Comparison of ENCODE assay signal across 22 mouse cellular contexts in the genomic region with DNA sequence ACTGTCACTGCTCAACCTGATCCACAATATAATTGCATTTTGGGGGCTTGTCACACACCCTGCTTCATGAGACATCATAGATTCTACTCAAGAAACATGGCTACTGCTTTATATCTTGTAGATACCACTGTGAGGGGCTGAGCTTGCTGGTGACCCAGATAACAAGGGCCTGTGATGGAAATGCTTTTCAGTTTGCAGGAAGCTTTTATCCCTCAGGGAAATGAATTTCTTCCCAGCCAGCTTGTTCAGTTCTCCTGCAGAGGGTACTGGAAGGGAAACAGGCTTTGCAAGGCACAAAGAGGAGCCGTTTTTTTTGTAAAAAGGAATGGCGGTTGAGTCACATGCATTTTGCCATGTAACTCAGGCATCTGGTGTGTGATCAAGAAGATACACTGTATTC.
DNase-seq lines count a peak whose midpoint lies in the region; ATAC-seq and TF ChIP-seq lines count a peak whose summit lies in the region.
"Had no signal": no experiment of that assay in that cellular context is flagged by ENCODE, and none has a peak within 500 bp of the region (broad histone marks: within the 10 kb centered on the region; RNA-seq: fewer than 3 reads in every experiment).

No protein-coding gene starts in this region.

- no peak overlapping the region for H3K4me2 ChIP-seq in intestine, embryonic 14.5 days (ENCODE audit: low read length)
- no peak overlapping the region for H3K4me2 ChIP-seq in intestine, embryonic 16.5 days (ENCODE audit: low read depth, low read length)
- H3K4me2 ChIP-seq in neural tube, embryonic 13.5 days, result no peak overlapping the region
- no peak overlapping the region for H3K4me2 ChIP-seq in neural tube, embryonic 15.5 days
- no peak overlapping the region for H3K4me2 ChIP-seq in stomach, postnatal 0 days (replicated peaks; ENCODE audit: low read depth)
- H3K4me2 ChIP-seq: embryonic facial prominence, embryonic 13.5 days; embryonic facial prominence, embryonic 15.5 days; forebrain, embryonic 12.5 days had no signal

- no peak for ATAC-seq in intestine, embryonic 14.5 days (replicated peaks; ENCODE audit: low FRiP score, low TSS enrichment, low read depth)
- ATAC-seq in intestine, embryonic 16.5 days, result no peak
- no peak for ATAC-seq in neural tube, embryonic 13.5 days (ENCODE audit: low read depth)
- no peak for ATAC-seq in neural tube, embryonic 15.5 days (ENCODE audit: low FRiP score)
- ATAC-seq in stomach, postnatal 0 days (ENCODE audit: low FRiP score, low TSS enrichment), result no peak
- ATAC-seq: forebrain, embryonic 14.5 days had no signal

- 84% methylated on average over 2 of the region's 2 CpGs for WGBS in intestine, embryonic 14.5 days
- WGBS in intestine, embryonic 16.5 days, result 91% methylated on average over 2 of the region's 2 CpGs
- 87% methylated on average over 2 of the region's 2 CpGs for WGBS in neural tube, embryonic 13.5 days
- 91% methylated on average over 2 of the region's 2 CpGs for WGBS in neural tube, embryonic 15.5 days
- 83% methylated on average over 2 of the region's 2 CpGs for WGBS in stomach, postnatal 0 days

- TF ChIP-seq CTCF in stomach, postnatal 0 days (IDR thresholded peaks at IDR 0.05; ENCODE audit: low read depth), result no peak

- no peak for TF ChIP-seq EP300 in stomach, postnatal 0 days (optimal IDR thresholded peaks at IDR 0.05)

- H3K9me3 ChIP-seq in intestine, embryonic 14.5 days (ENCODE audit: control insufficient read depth, low read length), result no peaks in the 10 kb centered on the region
- H3K9me3 ChIP-seq in intestine, embryonic 16.5 days (ENCODE audit: control insufficient read depth, low read length), result no peaks in the 10 kb centered on the region
- no peaks in the 10 kb centered on the region for H3K9me3 ChIP-seq in neural tube, embryonic 13.5 days
- H3K9me3 ChIP-seq in neural tube, embryonic 15.5 days (replicated peaks), result no peaks in the 10 kb centered on the region
- H3K9me3 ChIP-seq in stomach, postnatal 0 days (ENCODE audit: control insufficient read depth, low read length), result no peaks in the 10 kb centered on the region
- H3K9me3 ChIP-seq: embryonic facial prominence, embryonic 13.5 days; embryonic facial prominence, embryonic 15.5 days; forebrain, embryonic 10.5 days; forebrain, embryonic 12.5 days had no signal

- H3K36me3 ChIP-seq in intestine, embryonic 14.5 days (ENCODE audit: control insufficient read depth, insufficient read depth, low read length), result no peaks in the 10 kb centered on the region
- no peaks in the 10 kb centered on the region for H3K36me3 ChIP-seq in intestine, embryonic 16.5 days (ENCODE audit: control insufficient read depth, insufficient read depth, low read length)
- H3K36me3 ChIP-seq in neural tube, embryonic 13.5 days, result no peaks in the 10 kb centered on the region
- H3K36me3 ChIP-seq in neural tube, embryonic 15.5 days, result no peaks in the 10 kb centered on the region
- no peaks in the 10 kb centered on the region for H3K36me3 ChIP-seq in stomach, postnatal 0 days (ENCODE audit: control insufficient read depth, insufficient read depth, low read length)
- H3K36me3 ChIP-seq: embryonic facial prominence, embryonic 13.5 days; embryonic facial prominence, embryonic 15.5 days; forebrain, embryonic 10.5 days; forebrain, embryonic 12.5 days had no signal

- H3K4me1 ChIP-seq in intestine, embryonic 14.5 days (replicated peaks; ENCODE audit: control insufficient read depth, insufficient read depth, low read length), result peaks cover 10% of the 10 kb centered on the region
- H3K4me1 ChIP-seq in intestine, embryonic 16.5 days (ENCODE audit: control insufficient read depth, insufficient read depth, low read length), result no peaks in the 10 kb centered on the region
- peaks cover 4% of the 10 kb centered on the region for H3K4me1 ChIP-seq in neural tube, embryonic 13.5 days (replicated peaks)
- H3K4me1 ChIP-seq in neural tube, embryonic 15.5 days, result peaks cover 3% of the 10 kb centered on the region; the same call in 1 of the 2 replicates
- H3K4me1 ChIP-seq in stomach, postnatal 0 days (replicated peaks; ENCODE audit: control insufficient read depth, insufficient read depth), result no peaks in the 10 kb centered on the region
- H3K4me1 ChIP-seq: forebrain, embryonic 10.5 days; forebrain, embryonic 12.5 days had no signal

- no peaks in the 10 kb centered on the region for H3K27me3 ChIP-seq in intestine, embryonic 14.5 days (replicated peaks; ENCODE audit: control insufficient read depth, insufficient read depth, low read length)
- no peaks in the 10 kb centered on the region for H3K27me3 ChIP-seq in intestine, embryonic 16.5 days (replicated peaks; ENCODE audit: control insufficient read depth, insufficient read depth, low read length)
- H3K27me3 ChIP-seq in neural tube, embryonic 13.5 days, result no peaks in the 10 kb centered on the region
- no peaks in the 10 kb centered on the region for H3K27me3 ChIP-seq in neural tube, embryonic 15.5 days (replicated peaks)
- no peaks in the 10 kb centered on the region for H3K27me3 ChIP-seq in stomach, postnatal 0 days (ENCODE audit: control insufficient read depth, insufficient read depth, low read length)
- H3K27me3 ChIP-seq: embryonic facial prominence, embryonic 13.5 days; embryonic facial prominence, embryonic 15.5 days; forebrain, embryonic 12.5 days had no signal

- peak; percentile 42 for DNase-seq in intestine, embryonic 14.5 days (ENCODE audit: low spot score)
- DNase-seq in neural tube, embryonic 10.5 days (ENCODE audit: extremely low spot score, low spot score), result no peak
- DNase-seq in stomach, postnatal 0 days (ENCODE audit: low spot score), result no peak
- DNase-seq: adrenal gland, adult 2 months; adrenal gland, postnatal 10 days; adrenal gland, postnatal 25 days; cerebellum, adult 11 months; cerebellum, adult 18-20 months; cerebellum, adult 8-10 months; cerebellum, adult 9-11 months; cerebellum, postnatal 14 days; cerebellum, postnatal 36 days; embryo, embryonic 11 days had no signal

- H3K27ac ChIP-seq in intestine, embryonic 14.5 days (ENCODE audit: low read depth), result no peak overlapping the region
- H3K27ac ChIP-seq in intestine, embryonic 16.5 days (ENCODE audit: low read length), result no peak overlapping the region
- 0 out of 2 replicates have a peak overlapping the region, but pooled peaks have one; percentile 19 for H3K27ac ChIP-seq in neural tube, embryonic 13.5 days (replicated peaks)
- H3K27ac ChIP-seq in neural tube, embryonic 15.5 days (replicated peaks), result 0 out of 2 replicates have a peak overlapping the region, but pooled peaks have one; percentile 33
- H3K27ac ChIP-seq in stomach, postnatal 0 days (replicated peaks), result no peak overlapping the region
- H3K27ac ChIP-seq: embryonic facial prominence, embryonic 13.5 days; embryonic facial prominence, embryonic 15.5 days; forebrain, embryonic 10.5 days; forebrain, embryonic 12.5 days had no signal

- no peak overlapping the region for H3K9ac ChIP-seq in intestine, embryonic 14.5 days (ENCODE audit: low read length)
- H3K9ac ChIP-seq in intestine, embryonic 16.5 days (ENCODE audit: low read depth, low read length), result no peak overlapping the region
- no peak overlapping the region for H3K9ac ChIP-seq in neural tube, embryonic 13.5 days
- H3K9ac ChIP-seq in neural tube, embryonic 15.5 days (replicated peaks), result no peak overlapping the region
- H3K9ac ChIP-seq in stomach, postnatal 0 days (ENCODE audit: low read length), result no peak overlapping the region
- H3K9ac ChIP-seq: embryonic facial prominence, embryonic 13.5 days; embryonic facial prominence, embryonic 15.5 days; forebrain, embryonic 12.5 days had no signal

- H3K4me3 ChIP-seq in intestine, embryonic 14.5 days (ENCODE audit: low read depth, low read length), result no peak overlapping the region
- no peak overlapping the region for H3K4me3 ChIP-seq in intestine, embryonic 16.5 days (ENCODE audit: low read length)
- H3K4me3 ChIP-seq in neural tube, embryonic 13.5 days, result no peak overlapping the region
- no peak overlapping the region for H3K4me3 ChIP-seq in neural tube, embryonic 15.5 days (replicated peaks)
- no peak overlapping the region for H3K4me3 ChIP-seq in stomach, postnatal 0 days (ENCODE audit: low read depth, low read length)
- H3K4me3 ChIP-seq: embryonic facial prominence, embryonic 13.5 days; embryonic facial prominence, embryonic 15.5 days; erythroblast, embryonic 14.5 days; forebrain, embryonic 10.5 days; forebrain, embryonic 12.5 days had no signal

Comparison
In these comparisons a context has a peak if more than half of its experiments do, and no peak if none do; other contexts are left out.
1. H3K27ac ChIP-seq: peak in neural tube, embryonic 13.5 days (single experiment) and neural tube, embryonic 15.5 days (single experiment); none in intestine, embryonic 14.5 days (single experiment), intestine, embryonic 16.5 days (single experiment) and stomach, postnatal 0 days (single experiment).